Mouse (Mus musculus) adrenal gland, postnatal 4 days (tissue): ENCODE data around the gene Rpl31. TPM values are rescaled to one million over a fixed set of nuclear protein-coding genes. Genes with fewer than 3 reads are reported as not detected.

Experiments used
- DNase-seq, 2 experiments: peaks; one replicate each; pipeline ENCODE4 v3.0.0; 2021 to 2022; ENCODE audit warnings: low spot score in 2 of 2, mixed read lengths in 2 of 2
- total RNA-seq, 2 experiments: library from RNA; stranded (reverse); gene quantifications; 2 replicates each; pipeline ENCODE4 v1.2.3; 2021

Gene Rpl31
- total RNA-seq, 2 experiments from 2014 or later: 986 to 1,037 TPM

DNA sequence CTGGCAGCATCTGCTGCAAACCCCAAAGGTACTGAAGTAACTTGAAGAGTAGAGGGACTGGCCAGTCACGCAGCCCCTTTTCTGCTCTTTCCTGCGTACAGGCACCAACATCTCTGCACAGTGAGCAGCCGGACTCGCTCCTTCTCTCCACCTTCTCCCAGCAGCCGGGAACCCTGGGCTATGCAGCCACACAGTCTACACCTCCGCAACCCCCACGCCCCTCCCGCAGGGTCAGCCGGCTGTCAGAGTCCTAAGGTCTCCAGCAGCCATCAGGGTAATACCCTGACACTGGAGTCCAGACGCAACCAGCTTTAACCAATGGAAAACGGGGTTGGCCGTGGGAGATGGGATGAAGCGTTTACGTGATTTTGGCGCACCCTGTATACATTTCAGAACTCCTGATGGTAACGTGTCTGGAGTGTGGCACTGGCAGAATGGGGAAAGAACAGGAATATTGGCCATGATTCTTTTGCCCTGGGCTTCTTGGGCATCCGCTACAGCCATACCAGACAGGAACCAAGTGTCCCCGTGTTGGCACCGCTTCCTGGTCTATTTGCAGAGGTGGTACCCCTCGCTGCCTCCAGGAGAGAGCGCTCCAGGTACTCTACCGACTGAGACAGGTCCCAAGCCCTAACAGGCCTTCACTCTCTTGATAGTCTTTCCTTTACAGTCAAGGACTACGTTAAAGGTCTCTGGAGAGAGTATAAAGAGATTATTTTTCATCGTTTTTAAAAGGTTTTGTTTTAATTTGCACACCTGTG, 5.7 kb upstream of the Rpl31 start:
- no peak for DNase-seq

DNA sequence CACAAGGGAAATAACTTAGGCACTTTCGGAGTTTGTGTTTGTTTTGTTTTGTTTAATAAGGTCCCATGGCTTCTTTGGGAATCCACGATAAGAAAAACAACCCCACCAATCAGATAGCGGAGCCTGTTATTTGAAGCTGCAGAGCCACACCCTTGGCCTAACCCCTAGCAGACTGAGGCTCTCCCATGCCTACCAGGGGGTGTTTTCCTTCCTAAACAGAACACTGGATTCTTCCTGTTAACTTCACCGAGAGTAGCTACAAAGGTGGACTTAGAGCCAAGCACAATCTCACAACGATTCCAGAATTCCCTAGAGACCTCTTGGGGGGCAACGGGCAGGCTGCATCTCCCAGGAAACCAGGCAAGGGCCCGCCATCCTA, 5.1 kb upstream of the Rpl31 start:
- no peak for DNase-seq

DNA sequence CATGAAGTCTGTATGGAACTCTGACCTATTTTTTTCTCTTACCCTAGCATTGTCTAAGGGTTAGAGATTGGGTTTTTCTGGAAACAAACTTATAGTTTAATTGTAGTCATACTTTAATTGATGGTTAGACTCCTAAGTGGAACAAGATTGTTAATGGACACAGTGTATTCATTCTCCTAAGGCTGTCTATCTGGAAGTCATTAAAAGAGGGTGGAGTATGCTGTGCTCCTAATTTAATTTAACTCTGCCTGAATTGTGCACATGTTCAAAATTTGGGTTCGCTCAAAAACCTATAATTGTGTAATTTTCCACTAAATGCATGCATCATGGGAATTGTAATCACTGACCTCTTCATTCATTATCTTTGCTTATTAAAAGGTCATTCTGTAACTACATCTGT, 2.1 kb upstream of the Rpl31 start:
- no peak for DNase-seq

DNA sequence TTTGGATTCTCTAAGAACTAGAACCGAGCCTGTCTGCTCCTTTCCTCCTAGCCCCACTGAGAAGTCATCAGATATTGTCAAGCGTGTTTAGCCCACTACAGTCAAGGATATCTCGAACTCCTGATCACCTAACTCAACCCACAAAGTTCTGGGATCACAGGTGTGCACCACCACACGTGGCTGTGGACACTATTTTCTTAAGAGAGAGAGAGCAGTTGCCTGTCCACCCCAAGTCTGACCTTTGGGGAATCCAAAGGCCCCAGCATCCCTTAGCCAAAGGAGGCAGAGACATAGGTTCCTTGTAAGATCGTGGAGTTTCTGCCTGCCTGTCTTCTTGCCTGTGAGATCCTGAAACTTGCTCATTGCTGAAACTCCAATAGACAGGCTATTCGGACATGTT, 597 bp upstream of the Rpl31 start:
- DNase-seq: no peak

DNA sequence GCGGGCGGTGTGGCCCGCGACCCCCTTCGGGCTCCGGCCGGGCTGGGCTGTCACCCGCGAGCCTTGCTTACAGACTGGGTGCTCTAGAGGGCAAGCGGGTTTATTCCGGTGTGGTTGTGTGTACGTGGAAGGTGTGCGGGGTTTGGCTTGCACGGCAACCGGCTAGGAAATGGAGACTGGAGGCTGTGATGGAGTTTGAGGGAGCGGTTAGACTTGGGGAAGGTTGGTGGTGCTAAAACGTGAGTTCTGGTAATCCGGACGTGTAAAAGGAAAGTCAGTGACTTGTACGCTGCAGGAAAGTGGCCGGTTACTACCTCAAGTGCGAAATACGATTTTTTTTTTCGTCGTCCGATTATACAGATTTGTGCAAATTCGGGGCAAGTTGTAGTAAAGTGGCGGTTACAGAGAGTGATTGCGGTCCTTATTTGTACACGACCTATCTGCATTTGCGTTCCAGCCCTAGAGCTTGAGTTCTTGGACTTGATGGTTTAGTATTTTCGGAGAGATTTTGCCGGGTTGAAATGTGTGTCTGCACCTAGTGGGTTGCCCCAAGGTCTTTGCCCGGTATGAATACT, 712 bp downstream of the Rpl31 start:
- no peak for DNase-seq

DNA sequence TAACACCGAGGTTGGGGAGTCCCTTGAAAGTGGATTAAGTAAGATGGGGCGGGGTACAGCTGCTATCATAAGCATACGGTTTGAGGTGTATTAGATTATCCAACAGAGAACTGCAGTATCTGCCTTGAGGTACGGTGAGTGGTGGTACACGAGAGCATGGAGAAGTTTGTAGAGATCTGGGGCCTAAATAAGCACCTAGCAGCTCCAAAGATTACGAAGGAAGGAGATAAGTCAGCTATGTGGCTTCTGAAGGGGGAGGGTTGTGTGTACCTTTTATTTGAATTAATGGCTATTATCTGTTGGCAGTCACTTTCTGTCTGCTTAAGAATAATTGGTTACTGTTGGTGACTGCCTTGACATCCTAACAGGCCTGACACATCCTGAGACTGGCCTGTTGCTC, 2.8 kb downstream of the Rpl31 start:
- DNase-seq: no peak

DNA sequence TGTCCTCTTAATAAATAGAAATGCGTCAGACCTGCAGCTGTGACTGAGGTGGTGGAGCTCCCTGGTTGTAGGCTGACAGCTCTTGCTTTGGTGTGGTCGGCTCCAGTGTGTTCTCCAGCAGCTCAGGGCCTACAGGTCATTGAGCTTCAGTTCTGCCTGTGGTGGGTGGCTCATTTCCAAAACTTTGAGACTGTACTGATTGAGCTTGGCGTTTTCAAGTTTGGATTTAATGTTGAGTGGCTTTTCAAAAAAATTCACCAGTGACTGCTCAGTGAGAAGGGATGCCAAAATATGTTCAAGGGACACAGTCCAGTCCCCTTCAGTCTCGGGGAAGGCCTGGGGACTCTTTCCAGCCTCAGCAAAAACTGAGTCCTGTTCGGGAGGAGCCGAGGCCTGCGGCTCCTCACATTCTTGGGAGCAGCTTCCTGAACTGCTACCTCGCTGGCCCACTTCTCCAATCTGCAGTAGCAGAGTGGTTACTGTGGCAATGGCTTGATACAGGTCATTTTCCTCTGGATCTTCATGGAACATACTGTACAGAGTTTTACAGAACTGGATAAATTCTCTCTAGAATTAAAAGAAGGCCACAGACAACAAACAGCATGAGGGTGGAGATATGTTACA, 4.7 kb downstream of the Rpl31 start:
- DNase-seq: no peak

DNA sequence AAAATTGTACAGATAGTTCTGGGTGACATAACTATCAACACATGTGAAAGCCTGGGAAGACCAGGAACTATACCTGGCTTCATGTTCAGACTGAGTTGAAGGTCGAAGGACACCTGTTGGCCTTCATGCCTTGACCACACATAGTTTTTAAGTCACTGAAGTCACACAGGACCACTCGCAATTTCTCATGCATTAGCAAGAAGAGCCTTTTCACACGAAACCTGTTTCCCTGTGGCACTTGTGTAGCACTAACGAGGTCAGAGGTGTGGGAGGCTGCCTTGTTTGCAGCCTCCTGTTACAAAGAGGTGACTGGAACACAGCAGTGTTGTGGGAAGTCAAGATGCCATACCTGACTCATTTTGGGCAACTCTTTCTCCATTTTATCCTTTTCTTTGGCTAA, 5.7 kb downstream of the Rpl31 start:
- no peak for DNase-seq

DNA sequence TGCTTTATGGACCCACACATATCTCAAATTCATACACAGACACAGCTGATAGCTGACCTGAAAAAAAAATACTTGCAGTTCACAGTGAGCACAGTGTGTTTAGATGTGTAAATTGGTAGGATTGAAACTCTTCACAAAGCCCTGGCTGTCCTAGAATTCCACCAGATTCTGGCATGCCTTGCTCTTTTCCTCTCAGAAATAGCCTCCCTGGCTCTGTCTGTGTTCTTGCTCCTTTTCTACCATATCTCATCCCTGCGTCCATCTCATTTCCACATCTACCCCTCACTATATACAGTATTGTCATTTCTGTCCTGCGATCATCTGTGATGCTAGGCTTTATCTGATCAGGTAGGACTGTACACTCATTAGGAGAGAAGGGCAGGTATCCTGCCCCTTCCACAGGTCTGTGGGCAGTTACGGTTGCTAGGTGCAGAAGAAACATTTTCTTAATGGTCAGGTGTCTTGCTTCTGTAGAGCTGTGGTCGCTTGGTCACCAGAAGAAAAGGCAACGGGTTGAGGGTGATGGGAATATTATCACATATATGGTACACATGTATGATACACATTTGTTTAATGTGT, 6.7 kb downstream of the Rpl31 start:
- DNase-seq: no peak

DNA sequence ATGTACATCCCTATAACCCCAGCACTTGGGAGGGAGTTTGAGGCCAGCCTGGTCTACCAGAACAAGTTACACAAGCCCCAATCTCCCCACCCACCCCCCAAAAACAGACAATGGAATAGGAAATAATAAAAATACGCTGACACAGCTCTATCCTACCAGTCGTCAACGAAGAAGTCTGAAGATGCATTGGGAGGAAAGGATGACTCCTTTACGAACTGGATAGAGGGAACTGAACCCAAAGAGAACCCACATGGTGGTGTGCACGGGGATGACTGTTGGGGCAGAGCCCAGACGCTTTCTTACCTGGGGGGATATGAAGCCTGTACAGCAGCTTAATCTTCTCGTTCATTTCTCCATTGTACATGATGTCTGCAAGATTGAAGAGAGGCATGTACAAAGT, 8.5 kb downstream of the Rpl31 start:
- no peak for DNase-seq

DNA sequence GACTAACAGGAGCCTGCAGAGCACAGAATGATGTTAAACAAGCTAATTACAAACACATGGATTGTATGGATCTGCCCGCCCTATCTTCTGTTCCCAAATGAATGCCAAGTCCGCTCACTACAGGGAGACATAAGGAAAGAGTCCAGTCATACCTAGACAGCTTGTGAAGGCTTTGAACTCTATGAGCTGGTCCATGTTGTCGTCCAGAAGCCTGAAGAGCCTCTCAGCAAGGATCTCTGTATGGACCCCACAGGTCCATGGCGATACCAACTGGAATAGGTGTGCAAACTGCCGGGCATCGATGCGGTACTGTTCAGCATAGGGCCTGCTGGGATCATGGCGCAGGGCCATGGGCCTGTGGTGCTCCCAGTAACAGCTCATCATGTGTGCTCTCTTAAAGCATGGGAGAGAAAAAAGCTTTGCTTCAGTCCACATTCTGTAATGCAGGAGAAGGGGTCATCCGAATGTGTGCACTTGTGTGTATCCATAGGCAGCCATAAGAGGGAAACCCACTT, 9.1 kb downstream of the Rpl31 start:
- DNase-seq: no peak

DNA sequence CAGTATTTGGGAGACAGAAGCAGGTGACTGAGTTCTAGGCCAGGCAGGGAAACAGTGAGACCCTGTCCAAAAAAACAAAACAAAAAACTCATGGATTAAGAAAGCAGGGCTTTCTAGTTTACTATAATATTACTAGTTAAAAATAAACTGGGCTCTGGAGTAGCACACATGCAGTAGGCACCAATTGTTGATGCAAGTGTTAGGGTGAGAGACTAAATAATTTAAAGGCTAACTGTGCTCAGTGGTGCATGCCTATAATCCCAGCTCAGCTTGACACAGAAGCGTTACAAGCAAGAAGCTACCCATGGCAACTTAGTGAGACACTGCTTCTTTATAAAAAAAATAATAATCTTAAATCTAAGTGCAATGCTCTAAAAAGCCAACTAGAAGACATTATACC, 10.9 kb downstream of the Rpl31 start:
- DNase-seq: no peak

DNA sequence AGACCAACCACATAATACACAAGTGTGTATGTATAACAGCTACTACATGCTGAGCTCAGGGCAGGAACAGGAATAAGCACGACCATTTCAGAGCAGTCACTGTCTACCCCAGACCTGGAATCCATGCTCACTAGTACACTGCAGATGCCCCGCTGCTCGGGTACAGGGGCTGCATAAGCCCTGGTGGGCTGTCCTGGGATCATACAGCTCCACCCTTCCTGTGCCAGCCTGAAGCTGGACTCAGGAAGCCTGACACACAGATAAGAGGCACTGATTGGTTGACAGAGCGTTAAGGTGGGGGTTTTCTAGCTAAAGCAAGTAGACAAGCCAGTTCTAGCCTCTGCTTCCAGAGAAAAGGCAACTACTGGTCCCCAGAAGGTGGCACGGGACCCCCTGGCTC, 11.4 kb downstream of the Rpl31 start:
- no peak for DNase-seq

DNA sequence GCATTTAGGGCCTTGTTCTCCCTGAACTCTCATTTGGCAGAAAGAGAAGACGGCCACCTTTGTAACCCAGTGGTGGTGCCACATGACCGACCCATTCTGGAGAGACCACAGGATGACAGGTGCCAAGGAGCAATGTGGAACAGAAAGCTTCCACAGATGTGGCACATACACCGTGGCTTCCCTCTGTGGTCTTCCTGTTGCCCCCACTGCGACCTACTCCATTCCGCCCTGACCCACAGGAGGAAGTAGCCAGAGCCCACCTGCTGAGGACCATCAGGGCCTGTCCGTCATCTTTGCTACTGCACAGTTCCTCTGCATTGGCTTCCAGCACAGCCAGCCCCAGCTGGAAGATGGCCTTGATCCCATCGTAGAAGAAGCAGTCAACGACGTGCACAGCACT, 13.4 kb downstream of the Rpl31 start:
- DNase-seq: no peak

DNA sequence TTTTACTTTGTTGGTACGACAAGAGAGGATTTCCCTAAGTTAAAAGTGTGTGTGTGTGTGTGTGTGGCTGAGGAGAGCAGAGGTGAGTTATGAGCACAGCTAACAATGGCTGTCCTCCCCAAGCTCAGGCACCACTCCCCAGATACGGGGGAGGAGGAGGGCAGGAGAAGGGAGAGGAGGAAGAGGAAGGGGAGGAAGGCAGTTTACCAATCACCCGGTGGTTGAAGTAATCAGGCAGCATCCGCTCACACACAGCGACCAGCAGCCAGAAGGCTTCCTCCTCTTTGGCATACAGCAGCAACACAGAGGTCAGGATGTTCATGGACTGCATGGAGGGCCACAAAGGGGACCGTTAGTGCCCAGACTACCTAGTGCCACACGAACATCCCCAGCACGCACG, 17.3 kb downstream of the Rpl31 start:
- no peak for DNase-seq

DNA sequence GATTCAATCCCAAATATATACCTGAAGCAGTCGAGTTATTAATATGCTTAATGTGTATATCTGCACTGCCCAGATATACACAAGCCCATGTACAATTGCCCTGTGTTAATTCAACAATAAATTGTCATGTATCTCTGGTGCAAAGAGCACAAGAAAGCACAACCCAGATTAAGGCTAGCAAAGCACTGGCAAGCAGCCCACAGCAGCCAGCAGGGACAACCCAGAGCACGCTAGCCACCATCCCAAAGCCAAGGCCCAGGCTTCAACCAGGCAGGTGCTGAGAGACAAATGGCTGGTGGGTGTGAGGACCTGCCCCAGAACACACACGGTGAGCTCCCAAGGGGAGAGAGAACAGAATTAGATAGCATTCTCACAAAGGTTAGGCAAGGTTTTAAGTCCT, 18.8 kb downstream of the Rpl31 start:
- no peak for DNase-seq

DNA sequence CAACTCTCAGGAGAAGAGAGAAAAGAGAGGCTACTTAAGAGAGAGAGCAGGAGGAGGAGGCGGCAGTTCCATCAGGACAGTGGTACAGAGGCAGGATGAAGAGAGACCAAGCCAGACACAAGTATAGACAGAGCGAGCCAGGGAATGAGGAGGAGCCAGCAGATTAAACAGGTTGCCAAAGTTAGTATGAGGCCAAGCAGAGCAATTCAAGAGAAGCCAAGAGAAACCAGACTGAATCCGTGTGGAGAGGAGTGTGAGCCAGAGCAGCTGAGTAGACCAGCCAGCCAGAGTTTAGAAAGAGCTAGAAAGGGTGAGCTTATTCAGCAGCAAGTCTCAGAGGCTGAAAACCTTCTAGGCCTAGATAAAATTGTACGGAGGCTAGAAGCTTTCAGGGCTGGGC, 19.9 kb downstream of the Rpl31 start:
- DNase-seq: no peak

DNA sequence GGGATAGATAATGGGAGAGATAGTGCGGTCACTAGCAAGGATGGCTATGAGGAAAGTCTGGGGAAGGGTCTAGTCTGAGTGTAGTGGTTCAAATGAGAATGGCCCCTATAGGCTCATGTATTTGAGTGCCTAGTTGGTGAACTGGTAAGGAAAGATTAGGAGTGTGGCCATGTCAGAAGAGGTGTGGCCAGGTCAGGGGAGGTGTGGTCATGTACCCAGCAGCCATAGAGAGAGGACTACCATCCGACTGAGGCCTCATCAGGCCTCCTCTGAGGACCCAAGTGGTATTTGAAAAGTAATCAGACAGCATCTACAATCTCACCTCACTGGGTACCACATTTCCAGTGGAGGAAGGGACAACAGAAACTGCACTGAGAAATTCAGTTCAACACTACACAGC, 20.5 kb downstream of the Rpl31 start:
- DNase-seq: no peak

DNA sequence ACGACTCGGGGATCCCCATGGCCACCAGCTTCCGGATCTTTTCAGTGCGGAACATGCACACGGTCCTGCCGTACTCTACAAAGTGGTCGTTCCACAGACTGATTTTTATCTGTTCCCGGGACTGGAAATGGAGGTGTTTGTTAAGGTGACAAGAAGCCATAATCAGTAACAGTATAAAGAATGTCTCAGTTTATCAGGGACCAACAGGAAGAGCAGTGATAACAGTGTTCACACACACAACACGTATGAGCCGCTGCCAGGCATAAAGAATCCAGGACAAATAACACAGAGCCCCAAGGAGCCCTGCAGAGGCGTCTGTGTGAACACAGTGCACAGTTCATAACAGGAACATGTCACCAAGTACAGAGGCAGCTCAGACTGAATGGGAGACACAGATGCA, 21.7 kb downstream of the Rpl31 start:
- DNase-seq: no peak

DNA sequence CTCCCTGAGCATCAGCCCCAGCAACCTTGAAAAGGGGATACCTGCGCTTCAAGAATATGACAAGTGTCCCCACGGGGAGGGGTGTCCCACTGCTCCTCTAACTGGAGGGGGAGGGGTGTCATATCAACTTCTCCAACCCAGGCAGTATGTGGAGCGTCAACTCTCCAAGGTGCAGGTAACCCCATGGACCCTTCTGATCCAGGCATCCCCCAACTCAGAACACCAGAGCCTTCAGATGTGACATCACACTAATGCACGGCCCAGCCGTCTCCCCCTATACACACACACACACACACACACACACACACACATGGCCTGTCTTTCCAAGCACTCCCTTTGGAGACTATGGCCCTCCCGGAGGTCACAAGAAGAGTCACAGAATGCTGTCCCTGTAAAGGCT, 24.0 kb downstream of the Rpl31 start:
- no peak for DNase-seq

DNA sequence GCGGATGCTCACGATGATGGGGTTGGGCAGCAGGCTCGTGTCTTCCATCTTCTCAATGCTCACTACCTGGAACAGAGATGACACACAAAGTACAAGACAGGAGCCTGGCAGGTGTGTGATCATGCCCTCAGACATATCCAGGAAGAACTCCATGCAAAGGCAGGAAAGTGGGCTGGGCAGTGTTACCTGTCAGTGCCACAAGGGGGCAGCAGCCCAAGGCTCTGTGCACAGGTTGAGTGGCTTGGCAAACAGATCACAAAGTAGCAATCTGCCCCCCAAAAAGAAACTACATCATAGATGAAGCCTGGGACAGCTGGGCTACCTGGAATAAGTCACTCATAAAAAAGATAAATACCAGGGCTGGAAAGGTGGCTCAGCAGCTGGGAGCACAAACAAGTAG, 24.5 kb downstream of the Rpl31 start:
- DNase-seq: peak; percentile 31 to 58

DNA sequence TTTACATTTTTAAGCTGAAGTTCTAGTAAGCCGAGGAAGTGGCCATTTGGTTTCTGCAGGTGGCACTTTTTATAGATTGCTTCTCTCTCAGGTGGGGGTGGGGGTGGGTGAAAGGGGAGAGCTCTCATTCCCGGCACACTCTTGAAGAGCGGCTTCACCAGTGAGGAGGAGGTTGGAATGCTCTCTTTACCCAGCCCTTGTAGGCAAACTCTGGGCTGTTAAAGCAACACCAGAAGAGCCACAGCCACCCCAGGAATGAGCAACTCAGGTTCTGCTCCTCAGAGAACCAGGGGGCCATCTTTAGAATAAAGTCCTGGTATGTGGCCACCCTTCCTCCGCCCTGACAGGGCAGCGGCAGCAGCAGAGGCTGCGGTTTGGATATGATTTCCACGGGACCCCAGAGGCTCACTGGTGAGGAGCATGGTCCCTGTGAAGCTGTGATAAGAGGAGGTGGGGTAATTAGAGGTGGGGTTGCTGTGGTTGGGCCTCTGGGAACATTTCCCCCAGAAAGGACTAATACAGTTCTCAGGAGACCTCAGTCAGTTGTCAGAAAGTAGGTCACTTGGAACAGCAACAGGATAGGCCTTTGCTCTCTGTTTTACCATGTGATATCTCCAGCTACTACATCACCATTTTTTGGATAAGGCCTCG, 25.7 kb downstream of the Rpl31 start:
- no peak for DNase-seq
